ENCODE assay signal across 13 mouse cellular contexts in the genomic region with DNA sequence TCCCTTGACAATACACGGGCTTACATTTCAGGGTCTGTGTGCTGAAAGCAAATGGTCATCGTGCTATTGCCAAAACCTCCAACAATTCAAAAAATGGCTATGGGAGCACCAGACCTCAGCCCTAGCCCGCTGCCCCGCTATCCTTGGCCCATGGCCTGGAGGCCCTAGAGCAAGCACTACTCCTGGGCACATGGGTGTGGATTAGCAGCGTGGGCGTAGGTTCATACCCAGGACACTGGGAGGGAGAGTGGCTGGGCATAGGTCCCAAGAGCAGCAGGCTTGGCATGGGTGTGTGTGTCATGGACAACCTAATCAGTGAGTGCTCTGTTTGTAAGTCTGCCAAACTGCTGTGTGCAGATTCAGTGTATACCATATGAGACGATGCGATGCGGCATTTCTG. TPM values are rescaled to one million over a fixed set of nuclear protein-coding genes. Genes with fewer than 3 reads are reported as not detected.
A peak's percentile ranks its signal among the peaks of the same experiment; 100 is the strongest.
DNase-seq lines count a peak whose midpoint lies in the region; ATAC-seq lines count a peak whose summit lies in the region.
"Had no signal": no experiment of that assay in that cellular context is flagged by ENCODE, and none has a peak within 500 bp of the region (broad histone marks: within the 10 kb centered on the region; RNA-seq: fewer than 3 reads in every experiment).

No protein-coding gene starts in this region.

- no peak overlapping the region for H3K4me2 ChIP-seq in forebrain, embryonic 14.5 days (ENCODE audit: low read length)
- H3K4me2 ChIP-seq in forebrain, embryonic 12.5 days, result no peak overlapping the region

- H3K27ac ChIP-seq in forebrain, embryonic 14.5 days (ENCODE audit: low read depth, low read length), result no peak overlapping the region
- no peak overlapping the region for H3K27ac ChIP-seq in forebrain, embryonic 12.5 days
- H3K27ac ChIP-seq: kidney, postnatal 0 days had no signal

- H3K4me1 ChIP-seq in forebrain, embryonic 14.5 days (ENCODE audit: control insufficient read depth, insufficient read depth, low read length), result no peaks in the 10 kb centered on the region
- peaks cover 16% of the 10 kb centered on the region for H3K4me1 ChIP-seq in forebrain, embryonic 12.5 days

- no peak overlapping the region for H3K4me3 ChIP-seq in forebrain, embryonic 14.5 days (ENCODE audit: low read depth, low read length)
- no peak overlapping the region for H3K4me3 ChIP-seq in forebrain, embryonic 12.5 days (replicated peaks)

- 82% methylated on average over 9 of the region's 9 CpGs for WGBS in forebrain, embryonic 14.5 days
- 91% methylated on average over 9 of the region's 9 CpGs for WGBS in forebrain, embryonic 12.5 days

- no peaks in the 10 kb centered on the region for H3K27me3 ChIP-seq in forebrain, embryonic 14.5 days (replicated peaks; ENCODE audit: control insufficient read depth, insufficient read depth, low read length)
- H3K27me3 ChIP-seq in forebrain, embryonic 12.5 days, result peaks cover 9% of the 10 kb centered on the region; the same call in 1 of the 2 replicates

- peaks cover 43% of the 10 kb centered on the region for H3K36me3 ChIP-seq in forebrain, embryonic 14.5 days (ENCODE audit: control insufficient read depth, insufficient read depth, low read length)
- peaks cover 47% of the 10 kb centered on the region for H3K36me3 ChIP-seq in forebrain, embryonic 12.5 days (replicated peaks)

- H3K9me3 ChIP-seq in forebrain, embryonic 14.5 days (replicated peaks; ENCODE audit: control insufficient read depth, low read length), result no peaks in the 10 kb centered on the region
- H3K9me3 ChIP-seq in forebrain, embryonic 12.5 days, result no peaks in the 10 kb centered on the region

- ATAC-seq in forebrain, embryonic 14.5 days, result no peak
- no peak for ATAC-seq in forebrain, embryonic 12.5 days (ENCODE audit: low FRiP score)

- H3K9ac ChIP-seq in forebrain, embryonic 14.5 days (ENCODE audit: low read length), result no peak overlapping the region
- no peak overlapping the region for H3K9ac ChIP-seq in forebrain, embryonic 12.5 days

- peak; percentile 30 for DNase-seq in forebrain, embryonic 14.5 days (ENCODE audit: low spot score)
- peak; percentile 71 for DNase-seq in cerebellum, adult 11-12 months
- peak; percentile 72 for DNase-seq in heart, adult 8-10 months (ENCODE audit: low spot score)
- peak; percentile 62 for DNase-seq in lung, postnatal 25 days (ENCODE audit: low spot score)
- DNase-seq in urinary bladder, adult 18-20 months (ENCODE audit: low spot score in 2 of 2), result no peak
- no peak for DNase-seq in spleen, postnatal 14 days (ENCODE audit: low spot score in 2 of 2)
- no peak for DNase-seq in adrenal gland, adult 18-20 months (ENCODE audit: low spot score in 2 of 2)
- DNase-seq: liver had no signal

RNA-seq across cellular contexts. Expression of a gene that starts 13.2 kb away (rescaled TPM):
- polyA plus RNA-seq in forebrain, embryonic 14.5 days (2014; fragmentation: Nextera tagmentation; extraction: Ambion mirVana), result not detected in 2 replicates
- not detected in 2 replicates for polyA plus RNA-seq in forebrain, embryonic 12.5 days (2016; fragmentation: Nextera tagmentation; extraction: Ambion mirVana)
- not detected for total RNA-seq in heart, adult 8-10 months (2022)
- total RNA-seq in adrenal gland, adult 18-20 months (2021), result 1 to 10 TPM in 1 of 2 experiments, under 1 TPM in 1; 0.96 to 1.2 TPM
- polyA plus RNA-seq: C2C12; neural tube, embryonic 11.5 days had no signal

RNA-seq across cellular contexts. Expression of a gene that starts 25.3 kb away (rescaled TPM):
- not detected in 2 replicates for polyA plus RNA-seq in forebrain, embryonic 14.5 days (2014; fragmentation: Nextera tagmentation; extraction: Ambion mirVana)
- not detected in 2 replicates for polyA plus RNA-seq in forebrain, embryonic 12.5 days (2016; fragmentation: Nextera tagmentation; extraction: Ambion mirVana)
- total RNA-seq in heart, adult 8-10 months (2022), result not detected
- not detected for total RNA-seq in adrenal gland, adult 18-20 months (2021)
- polyA plus RNA-seq: C2C12; kidney, postnatal 0 days; neural tube, embryonic 11.5 days; stomach, embryonic 14.5 days had no signal

RNA-seq across cellular contexts. Expression of a gene that starts 53.9 kb away (rescaled TPM):
- polyA plus RNA-seq in forebrain, embryonic 14.5 days (2014; fragmentation: Nextera tagmentation; extraction: Ambion mirVana), result 0.22 TPM in 1 of 2 replicates, not detected in the other
- not detected in 2 replicates for polyA plus RNA-seq in forebrain, embryonic 12.5 days (2016; fragmentation: Nextera tagmentation; extraction: Ambion mirVana)
- under 1 TPM in 1 of 4 experiments, not detected in 3; 0.19 TPM for total RNA-seq in heart, adult 8-10 months (2022)
- total RNA-seq in adrenal gland, adult 18-20 months (2021), result 10 to 100 TPM in 1 of 2 experiments, 1 to 10 TPM in 1; 5.5 to 26.0 TPM
- polyA plus RNA-seq: C2C12; neural tube, embryonic 11.5 days had no signal

Comparison
In these comparisons a context has a peak if more than half of its experiments do, and no peak if none do; other contexts are left out.
1. DNase-seq: peak in forebrain, embryonic 14.5 days (single experiment), cerebellum, adult 11-12 months (single experiment), heart, adult 8-10 months (single experiment) and lung, postnatal 25 days (single experiment); none in urinary bladder, adult 18-20 months (0 of 2), spleen, postnatal 14 days (0 of 2) and adrenal gland, adult 18-20 months (0 of 2).
2. RNA of a gene that starts 53.9 kb away (total RNA-seq): 5.5 to 26.0 TPM in adrenal gland, adult 18-20 months; 0.19 TPM in heart, adult 8-10 months; every median in the first group is over 4 times any median in the second.